Mouse (Mus musculus) ES-E14 (cell line): ENCODE measurements at regions not wholly inside any gene's neighbourhood (a gene's known extent, or its start where the extent isn't known, plus 50 kb on each side); places are given as distances from the start of the nearest gene placed in this dataset.

Experiments
- CHD2 ChIP-seq: IDR thresholded peaks from 2 replicates; pipeline ENCODE4 v1.6.1; 2014; ENCODE audit warnings: mild to moderate bottlenecking, low read depth, low read length, inconsistent platforms
- HCFC1 ChIP-seq: IDR thresholded peaks from 2 replicates; pipeline ENCODE4 v1.6.1; 2012; ENCODE audit warnings: low read length, inconsistent platforms, borderline replicate concordance; ENCODE audit not compliant: insufficient read depth
- MAFK ChIP-seq: IDR thresholded peaks from 2 replicates; pipeline ENCODE4 v1.6.1; 2014; ENCODE audit warnings: mild to moderate bottlenecking, low read depth, low read length, inconsistent platforms; ENCODE audit not compliant: insufficient read depth
- ZC3H11A ChIP-seq: IDR thresholded peaks from 2 replicates; pipeline ENCODE4 v1.6.1; 2012; ENCODE audit warnings: low read depth, mild to moderate bottlenecking, inconsistent platforms, low read length, borderline replicate concordance
- ZNF384 ChIP-seq: IDR thresholded peaks from 2 replicates; pipeline ENCODE4 v1.6.1; 2012; ENCODE audit warnings: low read depth, low read length, inconsistent platforms

DNA sequence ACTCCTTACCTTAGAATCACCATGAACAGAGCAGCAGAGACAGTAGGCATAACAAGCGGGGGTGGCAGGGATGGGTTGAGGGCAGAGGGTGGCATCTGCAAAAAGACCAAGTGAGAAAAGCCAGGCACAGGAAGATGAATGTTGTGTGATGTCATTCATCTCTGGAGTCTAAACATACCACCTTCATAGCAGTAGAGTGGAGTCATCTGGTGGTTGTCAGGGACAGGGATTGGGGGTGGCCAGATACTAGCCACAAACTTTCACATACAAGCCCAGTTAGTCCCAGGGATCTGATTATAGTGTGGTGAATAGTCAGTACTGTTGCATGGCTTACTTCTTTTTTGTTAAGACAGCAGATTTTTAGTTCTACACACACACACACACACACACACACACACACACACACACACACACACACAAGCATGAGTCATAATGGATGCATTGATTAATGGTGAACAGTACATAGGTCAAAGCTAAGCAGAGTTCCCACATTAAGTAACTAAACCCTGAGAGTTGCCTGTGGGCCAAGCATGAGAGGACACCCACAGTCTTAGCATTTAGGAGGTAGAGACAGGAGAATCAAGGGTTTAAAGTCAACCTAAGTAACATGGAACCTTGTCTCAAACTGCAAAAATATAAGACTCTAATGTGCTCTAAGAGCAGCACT, 173.1 kb downstream of the Ptger3 start:
- TF ChIP-seq ZC3H11A (no peak), CHD2 (no peak), ZNF384 (no peak), HCFC1 (no peak), MAFK (no peak)
